Mouse (Mus musculus) embryonic stem cell, embryonic (primary cell): ENCODE results near the gene Ttc29.

ENCODE experiments used
- CTCF ChIA-PET, 4 experiments: fragments of 300-600 bp in 2 of 4; fragments of 350-600 bp in 2 of 4; sonication (Branson Sonifier 250); formaldehyde crosslinking; loops; one replicate each; lab custom pipeline; 2022; ENCODE audit warnings: inconsistent platforms in 2 of 4; lab: Charles Lee
- POLR2A ChIA-PET, 4 experiments: fragments of 300-600 bp in 2 of 4; fragments of 350-600 bp in 2 of 4; sonication (Branson Sonifier 250); formaldehyde crosslinking; loops; one replicate each; lab custom pipeline; 2022; ENCODE audit warnings: antibody characterized with exemption in 4 of 4, inconsistent platforms in 1 of 4; lab: Charles Lee

Ttc29 gene

DNA sequence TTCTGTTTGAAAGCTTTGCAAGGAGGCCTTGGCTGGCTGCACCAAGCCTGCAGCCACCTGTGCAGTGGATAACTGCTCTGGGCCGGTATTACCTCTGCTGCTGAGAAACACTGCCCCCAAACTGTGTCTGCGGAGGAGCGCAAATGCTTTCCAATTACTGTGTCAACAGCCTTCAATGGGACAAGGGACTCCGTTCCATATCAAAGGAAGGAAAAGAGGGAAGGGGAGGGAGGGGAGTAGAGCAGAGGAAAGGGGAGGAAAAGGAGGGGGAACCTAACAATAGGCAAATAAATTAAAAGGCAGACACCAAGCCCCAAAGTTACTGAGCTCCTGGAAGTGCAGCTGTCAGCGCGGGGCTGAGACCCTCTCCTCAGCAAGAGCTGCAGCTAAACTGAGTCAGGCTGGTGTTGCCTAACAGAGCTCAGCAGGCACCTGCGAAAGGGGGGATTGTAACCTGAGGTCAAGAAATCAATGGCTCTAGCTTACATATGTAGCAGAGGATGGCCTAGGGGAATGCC lies 54.9 kb downstream of the Ttc29 start:
- POLR2A ChIA-PET: interaction anchor here (0.6 to 1.7 kb wide), 11 partner anchors 9 to 199 kb away, joined by 3 to 7 read pairs (median 3); no protein-coding TSS in a partner anchor
- CTCF ChIA-PET: interaction anchor here in 2 of 4 experiments (0.7 to 1.2 kb wide), 2 partner anchors 205 to 436 kb away, joined by 3 to 5 read pairs; no protein-coding TSS in a partner anchor

- CTCF ChIA-PET: no interaction called here
- POLR2A ChIA-PET: no interaction called here
These were observed 56.2 kb downstream of the Ttc29 start for GRCm38 (mm10) chr8:78269281-78269680.

GRCm38 (mm10) chr8:78271391-78271790 lies 58.3 kb downstream of the Ttc29 start:
- POLR2A ChIA-PET: no interaction called here

GRCm38 (mm10) chr8:78276120-78276519 lies 63.0 kb downstream of the Ttc29 start:
- CTCF ChIA-PET: interaction anchor here in 1 of 4 experiments (0.8 to 1.3 kb wide), 2 partner anchors 8 to 497 kb away, joined by 3 read pairs; no protein-coding TSS in a partner anchor
- POLR2A ChIA-PET: no interaction called here

More at GRCm38 (mm10) chr8:78271391-78271790, 58.3 kb downstream of the Ttc29 start:
- CTCF ChIA-PET: no interaction called here

GRCm38 (mm10) chr8:78277411-78277810 lies 64.3 kb downstream of the Ttc29 start:
- POLR2A ChIA-PET: interaction anchor here in 1 of 4 experiments (0.8 to 1.1 kb wide), 2 partner anchors 14 to 365 kb away, joined by 3 to 4 read pairs; no protein-coding TSS in a partner anchor
- CTCF ChIA-PET: no interaction called here

- CTCF ChIA-PET: no interaction called here
- POLR2A ChIA-PET: interaction anchor here in 2 of 4 experiments (0.6 to 1.2 kb wide), 2 partner anchors 10 to 435 kb away, joined by 4 to 7 read pairs; no protein-coding TSS in a partner anchor
These were observed 65.5 kb downstream of the Ttc29 start for GRCm38 (mm10) chr8:78278598-78278997.

DNA sequence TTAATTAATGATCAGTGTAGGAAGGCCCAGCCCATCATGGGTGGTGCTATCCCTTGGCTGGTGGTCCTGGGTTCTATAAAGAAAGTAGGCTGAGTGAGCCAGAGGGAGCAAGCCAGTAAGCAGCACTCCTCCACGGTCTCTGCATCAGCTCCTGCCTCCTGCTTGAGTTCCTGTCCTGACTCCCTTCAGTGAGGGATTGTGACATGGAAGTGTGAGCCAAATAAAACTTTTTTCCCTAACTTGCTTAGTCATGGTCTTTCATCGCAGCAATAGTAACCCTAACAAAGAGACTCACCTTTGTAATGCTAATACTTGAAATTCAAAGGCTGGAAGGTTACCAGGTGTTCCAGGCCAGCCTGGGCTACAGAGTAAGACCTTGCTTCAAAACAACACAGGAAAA lies 71.7 kb downstream of the Ttc29 start:
- CTCF ChIA-PET: interaction anchor here in 2 of 4 experiments (0.7 to 1.1 kb wide), 3 partner anchors 9 to 746 kb away, joined by 3 read pairs; no protein-coding TSS in a partner anchor
- POLR2A ChIA-PET: interaction anchor here in 2 of 4 experiments (0.8 to 1.4 kb wide), 5 partner anchors 15 to 207 kb away, joined by 3 read pairs; no protein-coding TSS in a partner anchor

- POLR2A ChIA-PET: no interaction called here
- CTCF ChIA-PET: interaction anchor here in 1 of 4 experiments (0.7 kb wide), 1 partner anchor 747 kb away, joined by 3 read pairs; no protein-coding TSS in a partner anchor
These were observed 72.3 kb downstream of the Ttc29 start for GRCm38 (mm10) chr8:78285366-78285765.

DNA sequence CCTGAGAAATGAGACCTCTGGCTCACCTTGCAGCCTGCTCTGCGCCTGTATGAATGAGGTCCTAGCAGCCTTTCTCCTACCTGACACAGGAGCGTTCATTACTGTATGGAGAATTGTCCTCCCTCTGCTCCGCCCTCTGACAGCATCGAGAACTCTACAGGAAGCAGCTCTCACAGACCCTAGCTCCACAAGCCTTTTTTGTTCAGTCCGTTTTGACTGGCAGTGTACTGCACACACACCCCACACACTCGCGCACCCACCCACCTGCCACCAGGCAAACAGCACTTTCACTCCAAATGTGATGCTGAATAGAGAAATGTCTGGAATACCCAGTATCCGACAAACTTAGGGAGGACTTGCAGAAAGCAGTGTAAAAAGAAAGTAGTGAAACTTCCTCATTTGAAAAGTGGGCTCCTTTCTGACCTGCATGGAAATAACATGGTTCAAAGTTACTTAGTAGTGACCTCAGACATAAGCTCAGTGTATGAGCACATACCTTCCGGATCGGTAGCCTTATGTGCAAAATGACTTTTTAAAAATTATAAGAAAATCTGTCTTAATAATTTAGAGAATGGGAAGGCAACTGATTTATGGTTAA lies 76.4 kb downstream of the Ttc29 start:
- POLR2A ChIA-PET: no interaction called here
- CTCF ChIA-PET: no interaction called here

- POLR2A ChIA-PET: no interaction called here
- CTCF ChIA-PET: no interaction called here
These were observed 77.2 kb downstream of the Ttc29 start for GRCm38 (mm10) chr8:78290274-78290673.

DNA sequence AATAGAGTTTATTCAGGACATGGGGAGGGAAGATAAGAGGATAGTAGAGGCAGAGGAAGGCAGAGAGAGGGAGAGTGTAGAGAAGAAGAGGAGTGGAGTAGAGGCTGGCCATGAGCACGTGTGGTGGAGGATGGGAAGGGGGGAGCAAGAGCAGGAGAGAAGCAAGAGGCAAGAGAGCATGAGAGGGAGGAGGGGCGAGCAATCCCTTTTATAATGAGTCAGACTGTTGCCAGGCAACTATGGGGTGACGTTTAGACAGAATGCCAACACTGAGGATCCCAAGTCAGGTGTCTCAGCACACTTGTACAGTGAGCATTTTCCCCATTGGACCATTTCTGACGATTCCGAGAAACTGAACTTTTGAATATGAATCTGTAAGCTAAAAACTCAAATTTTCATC lies 82.4 kb downstream of the Ttc29 start:
- ChIA-PET POLR2A (no interaction called here), CTCF (no interaction called here)

- POLR2A ChIA-PET: no interaction called here
- CTCF ChIA-PET: no interaction called here
These were observed 90.5 kb downstream of the Ttc29 start for GRCm38 (mm10) chr8:78303579-78303978.

DNA sequence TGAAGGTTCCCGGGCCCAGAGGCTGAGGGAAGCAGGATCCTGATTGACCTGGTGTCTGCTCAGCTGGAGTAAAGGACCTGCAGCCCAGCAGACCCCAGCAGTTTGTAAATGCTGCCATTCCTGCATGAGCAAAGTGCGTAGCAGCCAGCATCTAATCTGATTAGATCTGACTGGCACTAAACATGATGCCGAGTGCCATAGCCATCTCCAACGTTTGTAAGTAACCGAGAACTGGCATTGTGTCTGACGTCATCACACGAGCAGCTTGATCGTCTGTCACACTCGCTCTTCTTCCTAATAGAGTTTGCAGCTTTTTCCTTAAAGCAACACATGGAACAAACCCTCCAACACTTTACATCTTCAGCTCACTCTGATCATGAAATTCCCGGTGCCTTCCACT lies 93.5 kb downstream of the Ttc29 start:
- POLR2A ChIA-PET: interaction anchor here in 1 of 4 experiments (0.6 to 1.0 kb wide), 2 partner anchors 23 to 39 kb away, joined by 3 read pairs; no protein-coding TSS in a partner anchor
- CTCF ChIA-PET: no interaction called here

GRCm38 (mm10) chr8:78307131-78307530 lies 94.0 kb downstream of the Ttc29 start:
- ChIA-PET POLR2A (interaction anchor here in 1 of 4 experiments (1.0 kb wide), 1 partner anchor 23 kb away, joined by 3 read pairs; no protein-coding TSS in a partner anchor), CTCF (interaction anchor here in 1 of 4 experiments (0.5 kb wide), 1 partner anchor 753 kb away, joined by 4 read pairs; no protein-coding TSS in a partner anchor)

GRCm38 (mm10) chr8:78309539-78309938 lies 96.4 kb downstream of the Ttc29 start:
- POLR2A ChIA-PET: no interaction called here

GRCm38 (mm10) chr8:78315576-78315975 lies 102.5 kb downstream of the Ttc29 start:
- ChIA-PET POLR2A (no interaction called here), CTCF (no interaction called here)

More at GRCm38 (mm10) chr8:78309539-78309938, 96.4 kb downstream of the Ttc29 start:
- CTCF ChIA-PET: no interaction called here

DNA sequence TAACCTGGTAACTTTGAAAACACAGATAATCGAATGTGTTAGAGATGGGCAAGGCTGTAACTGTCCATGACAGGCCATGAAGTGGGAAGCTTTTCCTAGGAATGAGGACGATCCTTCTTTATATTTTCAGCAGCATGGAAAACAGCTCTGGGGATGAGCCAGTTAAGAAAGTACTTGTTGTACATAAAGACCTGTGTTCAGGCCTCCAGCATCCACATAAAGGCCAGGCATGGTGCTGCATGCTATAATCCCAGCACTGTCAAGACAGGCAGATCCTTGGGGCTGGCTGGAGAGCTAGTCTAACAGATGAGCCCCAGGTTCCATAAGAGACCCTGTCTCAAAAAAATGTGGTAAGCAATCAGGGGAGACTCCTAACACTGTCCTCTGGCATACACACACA lies 104.6 kb downstream of the Ttc29 start:
- ChIA-PET POLR2A (interaction anchor here in 1 of 4 experiments (1.5 kb wide), 1 partner anchor 11 kb away, joined by 3 read pairs; no protein-coding TSS in a partner anchor), CTCF (no interaction called here)

- ChIA-PET CTCF (no interaction called here), POLR2A (interaction anchor here in 1 of 4 experiments (0.9 kb wide), 1 partner anchor 21 kb away, joined by 5 read pairs; no protein-coding TSS in a partner anchor)
These were observed 110.3 kb downstream of the Ttc29 start for GRCm38 (mm10) chr8:78323391-78323790.

DNA sequence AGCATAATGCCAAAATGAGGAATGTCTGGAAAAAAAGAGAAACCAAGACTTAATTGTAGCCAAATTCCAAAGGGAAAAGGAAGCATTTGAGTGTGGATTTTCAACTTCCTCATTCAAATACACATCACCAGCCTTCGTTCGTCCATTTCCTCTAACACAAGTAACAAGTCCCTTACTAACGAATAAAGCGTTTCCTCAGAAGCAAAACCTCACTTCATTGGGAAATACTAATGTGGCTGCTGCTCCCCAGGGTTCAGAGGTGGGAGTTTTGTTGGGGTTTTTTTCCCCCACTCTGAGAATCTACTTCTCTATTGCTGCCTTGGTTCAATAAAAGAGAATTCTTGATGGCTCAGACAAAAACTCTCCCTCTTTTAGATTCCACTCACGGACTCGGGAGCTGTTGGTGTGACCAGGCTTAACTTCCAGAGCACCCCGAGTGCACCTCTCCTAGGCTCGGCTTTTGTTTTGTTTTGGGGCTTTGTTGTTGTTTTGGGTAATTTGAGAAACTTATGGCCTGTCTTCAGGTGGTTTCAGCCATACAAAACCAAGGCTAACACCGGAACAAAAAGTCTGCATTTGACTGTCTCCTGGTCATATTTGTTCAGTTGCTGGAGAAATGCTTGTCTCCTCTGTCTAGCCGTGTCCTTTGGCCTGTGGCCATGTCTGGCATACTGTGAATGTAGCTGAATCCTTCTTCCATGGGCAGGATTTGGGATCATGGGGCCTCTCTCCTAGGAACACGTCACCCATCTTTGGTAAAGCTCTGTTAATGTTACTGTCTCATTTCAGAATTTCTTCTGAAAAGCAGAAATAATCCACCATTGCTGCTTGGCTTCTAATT lies 127.8 kb downstream of the Ttc29 start:
- ChIA-PET POLR2A (no interaction called here), CTCF (interaction anchor here in 1 of 4 experiments (0.7 kb wide), 1 partner anchor 55 kb away, joined by 3 read pairs; no protein-coding TSS in a partner anchor)
